Mouse (Mus musculus) ES-E14 (cell line): ENCODE measurements around the gene Gm47969.

Source experiments
- HCFC1 ChIP-seq: IDR thresholded peaks from 2 replicates; pipeline ENCODE4 v1.6.1; 2012; ENCODE audit warnings: low read length, inconsistent platforms, borderline replicate concordance; ENCODE audit not compliant: insufficient read depth
- MAFK ChIP-seq: IDR thresholded peaks from 2 replicates; pipeline ENCODE4 v1.6.1; 2014; ENCODE audit warnings: mild to moderate bottlenecking, low read depth, low read length, inconsistent platforms; ENCODE audit not compliant: insufficient read depth
- ZNF384 ChIP-seq: IDR thresholded peaks from 2 replicates; pipeline ENCODE4 v1.6.1; 2012; ENCODE audit warnings: low read depth, low read length, inconsistent platforms

GRCm38 (mm10) chr1:83034509-83034908 is 10.2 kb upstream of the Gm47969 start:
- no peak for TF ChIP-seq ZNF384
- peak; percentile 72 for TF ChIP-seq MAFK
- TF ChIP-seq HCFC1: no peak
